Mouse (Mus musculus) bone marrow, adult 2 months (tissue): ENCODE data around the gene Ugt2b34.

ENCODE experiments used
- CTCF ChIP-seq: fragments of 200-500 bp; IDR thresholded peaks from 2 replicates; pipeline ENCODE4 v1.5.1; 2011; ENCODE audit warnings: low read length, control low read depth; ENCODE audit not compliant: control insufficient read depth, insufficient read depth
- POLR2A ChIP-seq: fragments of 200-500 bp; IDR thresholded peaks from 2 replicates; pipeline ENCODE4 v1.6.1; 2011; ENCODE audit warnings: low read depth, mild to moderate bottlenecking, control low read depth, low read length, borderline replicate concordance; ENCODE audit not compliant: control insufficient read depth

DNA sequence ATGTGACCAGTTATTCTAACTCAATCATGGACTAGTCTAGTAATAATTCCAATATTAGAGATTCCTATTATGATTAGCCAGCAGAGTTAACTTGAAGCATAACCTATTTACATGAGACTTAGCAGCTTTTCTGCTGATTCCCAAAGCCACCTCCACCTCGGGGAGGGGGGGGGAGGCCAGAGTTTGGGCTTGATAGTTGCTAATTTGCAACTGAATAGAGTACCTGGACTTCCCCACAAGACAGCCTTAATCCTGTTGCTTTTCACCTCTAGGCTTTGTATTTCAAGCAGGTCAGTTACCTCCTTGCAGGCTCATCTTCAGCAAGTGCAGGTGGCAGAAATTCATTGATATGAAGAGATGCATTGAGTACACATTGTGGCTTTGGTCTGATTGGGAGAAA, 49.1 kb downstream of the Ugt2b34 start:
- no peak for TF ChIP-seq CTCF
- no peak for TF ChIP-seq POLR2A
